Mouse (Mus musculus) hindbrain, embryonic 14.5 days (tissue): ENCODE data around the gene Rhox2h. TPM values are rescaled to one million over a fixed set of nuclear protein-coding genes. Genes with fewer than 3 reads are reported as not detected.

Source experiments
- polyA plus RNA-seq: library from polyadenylated mRNA; unstranded; fragments of >200 nt; fragmentation: Nextera tagmentation; extraction: Ambion mirVana; gene quantifications from 2 replicates; pipeline ENCODE4 v1.2.1, GENCODE M21; 2014

Rhox2h gene
- polyA plus RNA-seq, 1 experiment from 2014 or later, result not detected

Other genes with a start within 250 kb of the Rhox2h start
- not detected in 2 replicates for gene Rhox4b, start 240.8 kb downstream of the Rhox2h start, polyA plus RNA-seq
- gene Rhox2c, start 219.6 kb downstream of the Rhox2h start, polyA plus RNA-seq, result not detected in 2 replicates
- gene Rhox3c, start 214.7 kb downstream of the Rhox2h start, polyA plus RNA-seq, result not detected in 2 replicates
- gene Rhox4c, start 192.9 kb downstream of the Rhox2h start, polyA plus RNA-seq, result not detected in 2 replicates
- not detected in 2 replicates for gene Rhox2d, start 179.8 kb downstream of the Rhox2h start, polyA plus RNA-seq
- gene Rhox4d, start 158.9 kb downstream of the Rhox2h start, polyA plus RNA-seq, result not detected in 2 replicates
- not detected in 2 replicates for gene Rhox2e, start 142.8 kb downstream of the Rhox2h start, polyA plus RNA-seq
- not detected in 2 replicates for gene Rhox3e, start 131.3 kb downstream of the Rhox2h start, polyA plus RNA-seq
- not detected in 2 replicates for gene Rhox4e, start 115.9 kb downstream of the Rhox2h start, polyA plus RNA-seq
- not detected in 2 replicates for gene Rhox2f, start 101.9 kb downstream of the Rhox2h start, polyA plus RNA-seq
- not detected in 2 replicates for gene Rhox3f, start 92.3 kb downstream of the Rhox2h start, polyA plus RNA-seq
- gene Rhox4f, start 65.6 kb downstream of the Rhox2h start, polyA plus RNA-seq, result not detected in 2 replicates
- gene Rhox3g, start 44.7 kb downstream of the Rhox2h start, polyA plus RNA-seq, result not detected in 2 replicates
- gene Rhox2g, start 29.8 kb downstream of the Rhox2h start, polyA plus RNA-seq, result not detected in 2 replicates
- not detected in 2 replicates for gene Rhox4g, start 21.9 kb downstream of the Rhox2h start, polyA plus RNA-seq
- not detected in 2 replicates for gene Rhox3h, start 4.5 kb downstream of the Rhox2h start, polyA plus RNA-seq
- gene Rhox5, start 131.6 kb upstream of the Rhox2h start, polyA plus RNA-seq, result 0.59 and 0.67 TPM in 2 replicates
- gene Rhox6, start 153.6 kb upstream of the Rhox2h start, polyA plus RNA-seq, result not detected in 2 replicates
- gene Rhox7a, start 158.4 kb upstream of the Rhox2h start, polyA plus RNA-seq, result not detected in 2 replicates
- gene Rhox8, start 205.7 kb upstream of the Rhox2h start, polyA plus RNA-seq, result not detected in 2 replicates
- not detected in 2 replicates for gene Rhox7b, start 224.0 kb upstream of the Rhox2h start, polyA plus RNA-seq
- not detected in 2 replicates for gene Rhox9, start 228.5 kb upstream of the Rhox2h start, polyA plus RNA-seq